Mouse (Mus musculus): Measurements from ENCODE around the gene Ngrn.

- TF ChIP-seq CTCF (IDR thresholded peaks at IDR 0.05; ENCODE audit: low read depth, low read length), result no peak
- no peak for TF ChIP-seq POLR2A (IDR thresholded peaks at IDR 0.05; ENCODE audit: extremely low read depth, insufficient read depth, low read length)
Observed at GRCm38 (mm10) chr7:80294062-80294763, 33.2 kb downstream of the Ngrn start, which contains the start of gene Prc1.

Data from liver, adult 2 months (tissue).